ENCODE assay signal across 15 mouse cellular contexts in the genomic region with DNA sequence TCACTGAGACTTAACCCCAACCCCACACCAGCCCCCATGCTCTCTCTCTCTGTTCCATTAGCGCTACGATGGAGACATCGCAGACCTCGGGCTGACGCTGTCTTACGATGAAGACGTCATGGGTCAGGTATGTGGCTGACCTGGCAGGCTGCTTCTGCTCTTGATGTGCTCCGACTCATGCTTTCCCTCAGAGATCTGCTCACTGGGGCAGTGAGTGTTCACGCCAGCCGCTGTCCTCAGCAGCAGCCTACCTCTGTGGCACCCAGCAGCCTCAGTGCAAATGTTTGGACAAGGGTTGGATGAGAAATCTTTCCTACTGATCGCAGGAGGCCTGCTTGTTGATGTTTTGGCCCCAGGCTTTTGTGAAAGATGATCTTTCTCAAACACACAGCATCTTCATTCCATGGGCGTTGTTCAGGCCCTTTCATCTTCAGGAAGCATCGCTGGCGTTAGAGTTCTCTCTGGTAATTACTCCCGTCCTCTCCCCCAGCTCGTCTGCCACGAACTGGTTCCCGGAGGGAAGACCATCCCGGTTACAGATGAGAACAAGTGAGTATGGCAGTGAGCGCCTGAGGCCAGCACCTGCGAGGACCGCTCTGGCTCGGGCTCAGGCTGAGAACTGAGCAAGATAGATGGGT. TPM values are rescaled to one million over a fixed set of nuclear protein-coding genes. Genes with fewer than 3 reads are reported as not detected.
DNase-seq lines count a peak whose midpoint lies in the region; ATAC-seq and TF ChIP-seq lines count a peak whose summit lies in the region.
"Had no signal": no experiment of that assay in that cellular context is flagged by ENCODE, and none has a peak within 500 bp of the region (broad histone marks: within the 10 kb centered on the region; RNA-seq: fewer than 3 reads in every experiment).

No protein-coding gene starts in this region.

- peak; percentile 44 for DNase-seq in ZHBTc4 (ENCODE audit: low read depth, low spot score)
- DNase-seq in lung, adult 18-20 months, result peak; percentile 41 to 52
- DNase-seq in lung, postnatal 4 days, result peak; percentile 34 to 73
- no peak for DNase-seq in frontal cortex, postnatal 36 days (ENCODE audit: low spot score in 2 of 2)
- DNase-seq in thymus, postnatal 0 days (ENCODE audit: low spot score), result no peak
- DNase-seq: adrenal gland, postnatal 10 days; cerebellum, postnatal 10 days; gastrocnemius, postnatal 25 days; thymus, adult 18-20 months had no signal

- H3K27me3 ChIP-seq in intestine, embryonic 15.5 days (replicated peaks), result no peaks in the 10 kb centered on the region
- H3K27me3 ChIP-seq in intestine, postnatal 0 days (replicated peaks; ENCODE audit: control insufficient read depth, insufficient read depth, low read length), result no peaks in the 10 kb centered on the region
- H3K27me3 ChIP-seq: forebrain, embryonic 15.5 days; limb, embryonic 12.5 days had no signal

- ATAC-seq in intestine, embryonic 15.5 days, result peak; percentile 17; the same call in 1 of the 2 replicates
- no peak for ATAC-seq in intestine, postnatal 0 days
- ATAC-seq: forebrain, embryonic 15.5 days; hindbrain, postnatal 0 days had no signal

- H3K27ac ChIP-seq in intestine, embryonic 15.5 days, result no peak overlapping the region
- H3K27ac ChIP-seq in intestine, postnatal 0 days (ENCODE audit: low read depth, low read length), result no peak overlapping the region
- H3K27ac ChIP-seq: forebrain, embryonic 15.5 days; hindbrain, postnatal 0 days; limb, embryonic 12.5 days had no signal

- no peak for TF ChIP-seq CTCF in intestine, postnatal 0 days (IDR thresholded peaks at IDR 0.05; ENCODE audit: low read depth)

- H3K9me3 ChIP-seq in intestine, embryonic 15.5 days, result no peaks in the 10 kb centered on the region
- no peaks in the 10 kb centered on the region for H3K9me3 ChIP-seq in intestine, postnatal 0 days (ENCODE audit: control insufficient read depth)
- H3K9me3 ChIP-seq: forebrain, embryonic 15.5 days; limb, embryonic 12.5 days had no signal

- H3K9ac ChIP-seq in intestine, embryonic 15.5 days, result no peak overlapping the region
- H3K9ac ChIP-seq in intestine, postnatal 0 days (ENCODE audit: low read depth, low read length), result no peak overlapping the region
- H3K9ac ChIP-seq: forebrain, embryonic 15.5 days; limb, embryonic 12.5 days had no signal

- H3K4me3 ChIP-seq in intestine, embryonic 15.5 days (replicated peaks), result no peak overlapping the region
- H3K4me3 ChIP-seq in intestine, postnatal 0 days (ENCODE audit: low read depth, low read length), result no peak overlapping the region
- H3K4me3 ChIP-seq: forebrain, embryonic 15.5 days; limb, embryonic 12.5 days had no signal

- 0 out of 2 replicates have a peak, but pooled peaks cover 5% of the 10 kb centered on the region for H3K4me1 ChIP-seq in intestine, embryonic 15.5 days (replicated peaks)
- H3K4me1 ChIP-seq in intestine, postnatal 0 days (replicated peaks; ENCODE audit: control insufficient read depth, insufficient read depth, low read length), result no peaks in the 10 kb centered on the region
- H3K4me1 ChIP-seq: forebrain, embryonic 15.5 days; limb, embryonic 12.5 days had no signal

- H3K36me3 ChIP-seq in intestine, embryonic 15.5 days, result peaks cover 82% of the 10 kb centered on the region
- peaks cover 100% of the 10 kb centered on the region for H3K36me3 ChIP-seq in intestine, postnatal 0 days (ENCODE audit: control insufficient read depth, insufficient read depth)

- 67% methylated on average over 23 of the region's 23 CpGs for WGBS in intestine, embryonic 15.5 days
- WGBS in intestine, postnatal 0 days, result 75% methylated on average over 23 of the region's 23 CpGs

- H3K4me2 ChIP-seq in intestine, embryonic 15.5 days (replicated peaks), result no peak overlapping the region
- H3K4me2 ChIP-seq in intestine, postnatal 0 days (replicated peaks; ENCODE audit: low read depth), result no peak overlapping the region
- H3K4me2 ChIP-seq: forebrain, embryonic 15.5 days; limb, embryonic 12.5 days; midbrain, embryonic 11.5 days had no signal

RNA-seq across cellular contexts. Expression of a gene that starts 31.4 kb away (rescaled TPM):
- 31.5 and 33.7 TPM in 2 replicates for polyA plus RNA-seq in intestine, embryonic 15.5 days (2015; fragmentation: Nextera tagmentation; extraction: Ambion mirVana)
- polyA plus RNA-seq in intestine, postnatal 0 days (2015; fragmentation: Nextera tagmentation; extraction: Ambion mirVana), result 7.3 and 8.0 TPM in 2 replicates
- 13.1 and 13.9 TPM in 2 replicates for polyA plus RNA-seq in thymus, postnatal 0 days (2015; fragmentation: Nextera tagmentation; extraction: Ambion mirVana)

RNA-seq across cellular contexts. Expression of a gene that starts 31.6 kb away (rescaled TPM):
- polyA plus RNA-seq in intestine, embryonic 15.5 days (2015; fragmentation: Nextera tagmentation; extraction: Ambion mirVana), result 59.8 and 63.5 TPM in 2 replicates
- 13.8 and 14.4 TPM in 2 replicates for polyA plus RNA-seq in intestine, postnatal 0 days (2015; fragmentation: Nextera tagmentation; extraction: Ambion mirVana)
- 23.0 and 23.6 TPM in 2 replicates for polyA plus RNA-seq in thymus, postnatal 0 days (2015; fragmentation: Nextera tagmentation; extraction: Ambion mirVana)

RNA-seq across cellular contexts. Expression of a gene that starts 32.1 kb away (rescaled TPM):
- 35.7 and 39.3 TPM in 2 replicates for polyA plus RNA-seq in intestine, embryonic 15.5 days (2015; fragmentation: Nextera tagmentation; extraction: Ambion mirVana)
- polyA plus RNA-seq in intestine, postnatal 0 days (2015; fragmentation: Nextera tagmentation; extraction: Ambion mirVana), result 23.0 and 24.8 TPM in 2 replicates
- 29.4 and 29.7 TPM in 2 replicates for polyA plus RNA-seq in thymus, postnatal 0 days (2015; fragmentation: Nextera tagmentation; extraction: Ambion mirVana)

RNA-seq across cellular contexts. Expression of a gene that starts 32.2 kb away (rescaled TPM):
- 116 and 119 TPM in 2 replicates for polyA plus RNA-seq in intestine, embryonic 15.5 days (2015; fragmentation: Nextera tagmentation; extraction: Ambion mirVana)
- polyA plus RNA-seq in intestine, postnatal 0 days (2015; fragmentation: Nextera tagmentation; extraction: Ambion mirVana), result 112 and 118 TPM in 2 replicates
- 65.6 and 65.8 TPM in 2 replicates for polyA plus RNA-seq in thymus, postnatal 0 days (2015; fragmentation: Nextera tagmentation; extraction: Ambion mirVana)

Comparison
In these comparisons a context has a peak if more than half of its experiments do, and no peak if none do; other contexts are left out.
1. DNase-seq: peak in ZHBTc4 (single experiment), lung, adult 18-20 months (2 of 2) and lung, postnatal 4 days (2 of 2); none in frontal cortex, postnatal 36 days (0 of 2) and thymus, postnatal 0 days (single experiment).